Mouse (Mus musculus): Measurements from ENCODE around the gene Ppp1ca.

GRCm38 (mm10) chr19:4220957-4221743, 29.3 kb downstream of the Ppp1ca start:
- TF ChIP-seq CTCF (IDR thresholded peaks at IDR 0.05; ENCODE audit: insufficient read depth, low read length) (no peak), POLR2A (IDR thresholded peaks at IDR 0.05; ENCODE audit: borderline replicate concordance, extremely low read depth, low read depth, low read length) (no peak; the same call in 1 of the 2 replicates)
